Mouse (Mus musculus) spleen, embryonic (tissue): ENCODE results near the gene Nup54.

Experiments
- CTCF ChIA-PET: fragments of 350-600 bp; sonication (Branson Sonifier 250); formaldehyde crosslinking; loops from one replicate; lab custom pipeline; 2022; lab: Charles Lee

Nup54 gene

GRCm38 (mm10) chr5:92381550-92382348, 53.3 kb downstream of the Nup54 start:
- CTCF ChIA-PET: interaction anchor here (0.6 to 1.1 kb wide), 5 partner anchors 60 to 186 kb away, joined by 3 to 14 read pairs (median 3); no protein-coding TSS in a partner anchor

- CTCF ChIA-PET: no interaction called here
Measured at GRCm38 (mm10) chr5:92376795-92377405, 58.1 kb downstream of the Nup54 start.

DNA sequence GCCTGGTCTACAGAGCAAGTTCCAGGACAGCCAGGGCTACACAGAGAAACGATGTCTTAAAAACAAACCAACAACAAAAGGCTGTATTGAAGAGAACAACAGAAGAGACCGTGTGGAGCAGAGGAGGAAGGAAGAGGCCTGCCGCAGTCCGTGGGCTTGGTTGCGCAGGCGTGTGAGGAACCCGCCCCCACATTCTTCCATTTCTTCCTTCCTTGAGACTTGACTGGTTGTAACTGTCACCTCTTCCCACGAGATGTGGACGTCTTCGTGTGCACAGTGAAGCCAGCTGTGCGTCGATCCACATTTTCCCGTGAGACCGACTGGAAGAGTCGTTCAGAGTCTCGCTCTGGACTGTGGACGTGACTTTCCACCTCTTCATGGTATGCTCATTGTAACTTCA, 59.7 kb downstream of the Nup54 start:
- CTCF ChIA-PET: no interaction called here

GRCm38 (mm10) chr5:92374721-92375142, 60.3 kb downstream of the Nup54 start:
- CTCF ChIA-PET: no interaction called here

DNA sequence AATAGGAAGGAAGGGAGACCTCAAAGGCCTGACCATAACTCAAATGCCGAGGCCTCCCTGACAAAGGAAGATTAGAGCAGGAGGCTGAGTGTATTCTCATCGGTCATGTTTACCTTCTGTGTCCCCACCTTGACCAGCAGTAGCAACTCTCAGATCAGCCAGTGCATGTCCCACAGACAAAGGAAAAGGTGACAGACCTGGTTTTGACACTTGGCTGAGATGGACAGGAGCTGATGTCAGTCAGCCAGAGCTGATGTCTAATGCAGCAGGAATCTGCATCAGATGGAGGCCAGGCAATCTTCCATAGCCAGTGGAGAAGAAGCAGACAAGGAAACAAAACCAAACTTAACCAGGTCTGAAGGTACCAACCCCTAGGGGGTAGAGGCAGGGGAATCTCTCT, 62.4 kb downstream of the Nup54 start:
- CTCF ChIA-PET: no interaction called here

DNA sequence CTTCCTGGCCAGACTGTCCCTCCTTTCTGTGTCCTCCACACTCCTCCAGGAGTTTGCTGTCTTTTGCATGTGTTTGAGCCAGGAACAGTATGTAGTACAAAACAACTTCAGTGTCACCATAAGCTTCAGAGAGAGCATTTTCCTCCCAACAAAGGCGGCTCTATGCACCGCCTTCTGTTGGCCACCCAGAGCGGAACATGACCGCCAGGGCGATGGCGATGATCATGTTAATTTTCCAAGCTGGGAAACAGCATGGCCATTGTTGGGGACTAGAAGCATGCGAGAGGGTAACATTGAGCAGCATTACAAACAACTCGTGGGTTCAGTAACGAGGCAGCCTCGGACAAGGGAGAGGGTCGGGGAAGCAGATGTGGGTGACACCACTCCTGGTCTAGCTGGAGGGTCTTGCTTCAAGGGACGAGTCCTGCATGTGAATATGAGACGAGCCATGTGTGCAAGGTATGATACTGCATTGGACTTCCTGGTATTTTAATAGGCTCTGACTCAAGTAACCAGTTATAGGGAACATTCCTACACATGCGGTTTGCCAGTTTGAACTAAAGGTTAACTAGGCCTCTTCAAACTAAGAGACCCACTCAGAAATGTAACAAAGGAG, 63.5 kb downstream of the Nup54 start:
- CTCF ChIA-PET: no interaction called here

DNA sequence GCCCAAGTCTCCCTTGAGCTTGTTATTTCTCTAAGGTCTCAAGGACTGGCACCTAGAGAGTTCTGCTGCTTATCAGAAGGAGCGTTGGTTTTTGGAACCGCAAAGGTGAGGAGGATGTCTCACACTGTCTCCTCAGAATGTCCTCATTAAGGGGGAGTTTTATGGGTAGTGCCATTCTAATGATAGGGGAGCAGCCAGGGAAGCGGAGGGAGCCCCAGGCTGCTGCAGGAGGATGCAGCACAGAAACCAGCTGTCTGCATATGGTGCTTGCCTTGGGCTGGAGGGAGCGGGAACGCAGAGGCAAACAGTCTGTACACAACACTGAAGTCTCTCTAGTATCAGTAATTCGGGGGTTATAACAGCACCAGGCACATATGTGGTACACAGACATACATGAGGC, 64.1 kb downstream of the Nup54 start:
- CTCF ChIA-PET: no interaction called here

DNA sequence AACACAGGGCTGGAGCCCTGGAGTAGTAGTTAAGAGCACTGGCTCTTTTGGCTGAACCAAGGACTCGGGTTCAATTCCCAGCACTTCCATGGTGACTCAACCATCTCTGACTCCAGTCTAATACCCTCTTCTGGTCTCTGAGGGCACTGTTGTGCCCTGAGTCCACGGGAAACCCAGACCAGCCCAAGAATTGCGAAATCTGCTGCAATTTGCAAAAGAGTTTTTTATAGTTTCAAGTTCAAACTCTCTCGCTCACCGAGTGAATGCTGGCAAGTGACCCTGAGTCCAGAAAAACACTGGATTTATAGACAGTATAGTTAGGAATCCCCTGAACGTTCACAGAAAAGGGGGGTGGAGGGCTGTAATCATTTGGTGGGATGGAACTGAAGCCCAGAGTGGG, 64.6 kb downstream of the Nup54 start:
- CTCF ChIA-PET: no interaction called here

- CTCF ChIA-PET: no interaction called here
Measured at GRCm38 (mm10) chr5:92369151-92369994, 65.6 kb downstream of the Nup54 start.

GRCm38 (mm10) chr5:92368392-92368791, 66.6 kb downstream of the Nup54 start:
- CTCF ChIA-PET: interaction anchor here (0.8 kb wide), 1 partner anchor 12 kb away, joined by 33 read pairs; no protein-coding TSS in a partner anchor

DNA sequence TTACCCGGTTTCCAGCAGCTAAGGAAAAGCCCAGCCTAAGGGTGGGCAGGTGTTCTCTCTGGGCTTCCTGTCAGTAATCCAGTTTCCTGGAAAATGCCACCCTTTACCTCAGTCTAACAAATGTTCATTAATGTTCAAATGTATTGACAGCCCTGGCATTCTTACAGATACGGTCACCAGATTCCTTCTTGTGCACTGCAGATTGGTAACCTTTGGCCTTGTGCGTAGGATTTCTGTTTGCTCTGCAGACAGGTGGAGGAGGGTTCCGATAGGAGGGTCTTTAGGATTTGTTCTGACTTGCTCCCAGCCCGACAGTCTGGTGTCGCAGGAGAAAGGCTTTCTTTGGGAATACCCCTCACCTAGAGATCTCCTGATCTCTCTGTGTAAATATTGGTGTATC, 68.5 kb downstream of the Nup54 start:
- CTCF ChIA-PET: no interaction called here
